In the genomic region with DNA sequence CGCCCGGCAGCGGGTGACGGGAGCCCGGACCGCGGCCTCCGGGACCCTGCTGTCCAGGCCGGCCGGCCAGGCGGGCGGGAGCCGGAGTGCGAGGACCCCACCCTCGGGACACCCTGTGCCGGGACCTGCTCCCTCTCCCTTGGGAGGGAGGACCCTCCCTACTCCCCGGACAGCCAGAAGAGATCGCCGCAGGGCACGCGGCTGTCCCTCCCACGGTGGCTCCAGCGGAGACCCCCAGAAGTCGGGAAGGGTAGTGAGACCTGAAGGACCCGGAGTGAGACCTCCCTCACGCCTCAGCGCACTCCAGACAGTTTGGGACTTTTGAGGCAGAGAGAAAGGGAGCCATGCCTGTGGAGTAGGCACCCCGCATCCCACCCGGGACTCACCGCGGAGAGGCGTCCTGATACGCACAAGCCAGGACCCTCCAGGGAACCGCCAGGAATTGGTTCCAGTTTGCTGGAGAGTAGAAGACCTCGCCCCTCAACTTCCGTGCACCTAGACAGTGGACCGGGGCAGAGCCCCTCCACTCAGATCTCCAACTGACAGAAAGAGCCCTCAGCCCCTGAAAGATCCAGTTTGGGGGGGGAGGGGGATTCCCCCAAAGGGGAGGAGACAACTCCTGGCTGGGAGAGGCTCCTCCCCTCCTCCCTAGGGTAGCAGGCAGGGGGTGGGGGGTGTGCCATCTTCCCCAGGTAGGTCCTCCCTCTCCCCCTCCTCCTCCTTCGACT, we compare ENCODE assay signal across 8 mouse cellular contexts. TPM values are rescaled to one million over a fixed set of nuclear protein-coding genes. Genes with fewer than 3 reads are reported as not detected.
A peak's percentile ranks its signal among the peaks of the same experiment; 100 is the strongest.
DNase-seq lines count a peak whose midpoint lies in the region; ATAC-seq and TF ChIP-seq lines count a peak whose summit lies in the region.

No protein-coding gene starts in this region.

- H3K9me3 ChIP-seq in ES-Bruce4 (replicated peaks; ENCODE audit: control insufficient read depth, insufficient read depth, low read length, poor library complexity, severe bottlenecking), result no peaks in the 10 kb centered on the region
- H3K9me3 ChIP-seq in heart, embryonic 13.5 days, result no peaks in the 10 kb centered on the region
- H3K9me3 ChIP-seq in kidney, postnatal 0 days (replicated peaks; ENCODE audit: low read length), result no peaks in the 10 kb centered on the region

- WGBS in heart, embryonic 13.5 days, result 1% methylated on average over 38 of the region's 38 CpGs
- WGBS in kidney, postnatal 0 days, result 1% methylated on average over 33 of the region's 38 CpGs

- H3K4me1 ChIP-seq in ES-Bruce4 (ENCODE audit: control insufficient read depth, insufficient read depth, low read length), result no peaks in the 10 kb centered on the region
- H3K4me1 ChIP-seq in heart, embryonic 13.5 days, result peaks cover 42% of the 10 kb centered on the region
- peaks cover 19% of the 10 kb centered on the region for H3K4me1 ChIP-seq in kidney, postnatal 0 days (replicated peaks; ENCODE audit: insufficient read depth, low read length)

- peak overlapping the region; percentile 84 for H3K4me2 ChIP-seq in heart, embryonic 13.5 days
- peak overlapping the region; percentile 93 for H3K4me2 ChIP-seq in kidney, postnatal 0 days (ENCODE audit: low read length)

- DNase-seq in Patski (ENCODE audit: low read depth, low spot score), result no peak
- DNase-seq in embryo, embryonic 11 days, result peak; percentile 63
- DNase-seq in kidney, postnatal 0 days (ENCODE audit: low spot score), result peak; percentile 37
- DNase-seq in lung, postnatal 36 days, result peak; percentile 46
- DNase-seq in spleen, adult 18-20 months, result peak; percentile 59 to 65
- no peak for DNase-seq in ovary, adult 18-20 months (ENCODE audit: low spot score)

- H3K36me3 ChIP-seq in ES-Bruce4 (ENCODE audit: control insufficient read depth, insufficient read depth, low read length, poor library complexity, severe bottlenecking), result no peaks in the 10 kb centered on the region
- H3K36me3 ChIP-seq in heart, embryonic 13.5 days, result peaks cover 5% of the 10 kb centered on the region; the same call in 1 of the 2 replicates
- no peaks in the 10 kb centered on the region for H3K36me3 ChIP-seq in kidney, postnatal 0 days (ENCODE audit: insufficient read depth, low read length)

- peak overlapping the region; percentile 85 for H3K9ac ChIP-seq in ES-Bruce4 (ENCODE audit: low read depth, poor library complexity, severe bottlenecking)
- peak overlapping the region; percentile 98 for H3K9ac ChIP-seq in heart, embryonic 13.5 days
- H3K9ac ChIP-seq in kidney, postnatal 0 days (ENCODE audit: low read depth, low read length), result peak overlapping the region; percentile 96

- POLR2A ChIA-PET in Patski (lab: Charles Lee), result interaction anchor here (0.6 kb wide), 1 partner anchor 41 kb away, joined by 3 read pairs; no protein-coding TSS in a partner anchor

- ATAC-seq in Patski, result peak; percentile 27
- peak; percentile 48 for ATAC-seq in heart, embryonic 13.5 days (ENCODE audit: extremely low read depth, insufficient number of reproducible peaks, low FRiP score, low TSS enrichment)
- peak; percentile 79 for ATAC-seq in kidney, postnatal 0 days (replicated peaks; ENCODE audit: low FRiP score, low read depth)

- no peak overlapping the region for H3K27ac ChIP-seq in ES-Bruce4 (ENCODE audit: insufficient read depth, low read length)
- H3K27ac ChIP-seq in heart, embryonic 13.5 days (replicated peaks), result peak overlapping the region; percentile 73
- H3K27ac ChIP-seq in kidney, postnatal 0 days, result peak overlapping the region; percentile 88

- in situ Hi-C loops in Patski (cut with MboI; ENCODE audit: low pct_unique_long_range_greater_than_20kb), result loop anchor here (5.0 kb wide), 1 partner anchor 52 kb away; a partner anchor contains a TSS

- no peak for TF ChIP-seq POLR2A in ES-Bruce4 (IDR thresholded peaks at IDR 0.05; ENCODE audit: insufficient read depth, low read length)

- no peak for TF ChIP-seq CTCF in ES-Bruce4 (IDR thresholded peaks at IDR 0.05; ENCODE audit: low read depth, low read length)
- TF ChIP-seq CTCF in Patski (IDR thresholded peaks at IDR 0.05), result no peak
- no peak for TF ChIP-seq CTCF in kidney, postnatal 0 days (IDR thresholded peaks at IDR 0.05; ENCODE audit: low read depth)

- H3K27me3 ChIP-seq in ES-Bruce4 (ENCODE audit: control insufficient read depth, insufficient read depth, low read length, poor library complexity, severe bottlenecking) (0 out of 2 replicates have a peak, but pooled peaks cover 1% of the 10 kb centered on the region), Patski (no peaks in the 10 kb centered on the region)
- no peaks in the 10 kb centered on the region for H3K27me3 ChIP-seq in heart, embryonic 13.5 days (replicated peaks)
- H3K27me3 ChIP-seq in kidney, postnatal 0 days (ENCODE audit: insufficient read depth, low read length), result no peaks in the 10 kb centered on the region

- H3K4me3 ChIP-seq in ES-Bruce4 (ENCODE audit: low read depth, low read length), result peak overlapping the region; percentile 78
- peak overlapping the region; percentile 96 for H3K4me3 ChIP-seq in heart, embryonic 13.5 days
- H3K4me3 ChIP-seq in kidney, postnatal 0 days (replicated peaks; ENCODE audit: low read depth, low read length), result peak overlapping the region; percentile 77

- CTCF ChIA-PET in Patski (lab: Charles Lee), result no interaction called here

- TF ChIP-seq EP300 in ES-Bruce4 (IDR thresholded peaks at IDR 0.05; ENCODE audit: insufficient read depth, low read depth, low read length), result no peak

RNA-seq across cellular contexts. Expression of a gene that starts 0.5 kb away (rescaled TPM):
- polyA plus RNA-seq in ES-Bruce4 (2011; ENCODE audit: insufficient read depth, insufficient read length, low read depth, missing spikeins) (10.9 and 11.6 TPM in 2 replicates), Patski (2021) (19.6 TPM)
- polyA plus RNA-seq in heart, embryonic 13.5 days (2015; fragmentation: Nextera tagmentation; extraction: Ambion mirVana), result 4.8 and 5.6 TPM in 2 replicates
- polyA plus RNA-seq in kidney, postnatal 0 days (2015; fragmentation: Nextera tagmentation; extraction: Ambion mirVana), result 5.2 and 5.5 TPM in 2 replicates

RNA-seq across cellular contexts. Expression of a gene that starts 18.8 kb away (rescaled TPM):
- 1,494 and 1,686 TPM in 2 replicates for polyA plus RNA-seq in ES-Bruce4 (2011; ENCODE audit: insufficient read depth, insufficient read length, low read depth, missing spikeins)
- 0.19 TPM for polyA plus RNA-seq in Patski (2021)
- polyA plus RNA-seq in heart, embryonic 13.5 days (2015; fragmentation: Nextera tagmentation; extraction: Ambion mirVana), result 12.1 and 15.4 TPM in 2 replicates
- polyA plus RNA-seq in kidney, postnatal 0 days (2015; fragmentation: Nextera tagmentation; extraction: Ambion mirVana), result 4.1 and 4.4 TPM in 2 replicates

RNA-seq across cellular contexts. Expression of a gene that starts 35.7 kb away (rescaled TPM):
- 0.15 TPM in 1 of 2 replicates, not detected in the other for polyA plus RNA-seq in ES-Bruce4 (2011; ENCODE audit: insufficient read depth, insufficient read length, low read depth, missing spikeins)
- polyA plus RNA-seq in Patski (2021), result not detected
- polyA plus RNA-seq in heart, embryonic 13.5 days (2015; fragmentation: Nextera tagmentation; extraction: Ambion mirVana), result 2.4 and 3.0 TPM in 2 replicates
- 2.1 and 2.3 TPM in 2 replicates for polyA plus RNA-seq in kidney, postnatal 0 days (2015; fragmentation: Nextera tagmentation; extraction: Ambion mirVana)

RNA-seq across cellular contexts. Expression of a gene that starts 54.0 kb away (rescaled TPM):
- 63.8 and 66.1 TPM in 2 replicates for polyA plus RNA-seq in ES-Bruce4 (2011; ENCODE audit: insufficient read depth, insufficient read length, low read depth, missing spikeins)
- 36.1 TPM for polyA plus RNA-seq in Patski (2021)
- polyA plus RNA-seq in heart, embryonic 13.5 days (2015; fragmentation: Nextera tagmentation; extraction: Ambion mirVana), result 49.9 and 51.3 TPM in 2 replicates
- polyA plus RNA-seq in kidney, postnatal 0 days (2015; fragmentation: Nextera tagmentation; extraction: Ambion mirVana), result 37.6 and 39.8 TPM in 2 replicates

Comparison
In these comparisons a context has a peak if more than half of its experiments do, and no peak if none do; other contexts are left out.
1. ATAC-seq: peak in every context shown above with its lines; median percentile 79 in kidney, postnatal 0 days; 48 in heart, embryonic 13.5 days; 27 in Patski.
2. DNase-seq: peak in embryo, embryonic 11 days (single experiment), kidney, postnatal 0 days (single experiment), lung, postnatal 36 days (single experiment) and spleen, adult 18-20 months (2 of 2); none in Patski (single experiment) and ovary, adult 18-20 months (single experiment).
3. RNA of a gene that starts 18.8 kb away (polyA plus RNA-seq): 1,494 to 1,686 TPM in ES-Bruce4; 12.1 to 15.4 TPM in heart, embryonic 13.5 days, 4.1 to 4.4 TPM in kidney, postnatal 0 days and 0.19 TPM in Patski (single experiment); every median in the first group is over 10 times any median in the second.
4. Peak in every context shown above with its lines, with median percentiles within 50 percentile points of each other: H3K4me3 ChIP-seq and H3K9ac ChIP-seq.